Mouse (Mus musculus) urinary bladder, postnatal 14 days (tissue): ENCODE data around the gene Srgn.
A peak's percentile ranks its signal among the peaks of the same experiment; 100 is the strongest.

Experiments
- DNase-seq: peaks from one replicate; pipeline ENCODE4 v3.0.0; 2021; ENCODE audit warnings: low spot score

The Srgn gene

DNA sequence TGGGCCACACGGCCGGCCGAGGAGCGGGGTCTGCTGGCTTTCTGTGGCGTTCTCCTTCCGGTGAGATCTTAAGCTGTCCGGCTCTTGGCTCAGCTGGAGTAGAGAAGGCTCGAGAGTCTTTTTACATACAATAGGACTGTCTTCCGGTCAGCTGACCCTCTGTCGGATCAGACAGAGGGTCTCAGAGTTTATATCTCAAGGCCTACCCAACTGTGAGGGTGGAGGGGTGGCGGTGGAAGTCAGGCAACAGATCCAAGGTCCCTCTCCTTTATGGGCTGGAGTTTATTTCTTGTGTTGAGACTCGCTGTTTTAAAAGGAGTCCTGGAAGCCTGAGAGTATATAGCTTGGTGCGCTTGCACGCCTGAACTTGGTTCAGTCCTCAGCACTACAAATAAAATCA, at the start of gene Srgn:
Gene Srgn (minus strand): TSS at position 101 of the 400 bp plus-strand sequence.
- no peak for DNase-seq

DNA sequence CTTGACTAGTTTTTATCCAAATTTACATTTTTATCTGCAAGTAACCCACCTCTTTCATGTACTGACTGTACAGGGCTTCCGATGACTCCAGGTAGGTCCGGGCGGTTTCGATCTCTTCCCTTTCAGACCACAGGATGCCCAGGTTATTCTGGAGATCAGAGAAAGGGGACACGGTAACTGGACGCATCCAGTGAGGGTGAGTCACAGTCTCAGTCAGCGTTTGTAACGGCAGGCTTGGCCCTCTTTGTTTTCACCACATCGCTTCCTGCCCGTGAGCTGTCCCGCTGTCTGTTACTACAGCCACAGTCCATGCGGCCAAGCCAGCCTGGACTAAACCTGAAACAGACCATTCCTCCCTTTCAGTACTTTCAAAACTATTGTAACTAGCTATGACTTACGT, 47.8 kb upstream of the Srgn start:
- DNase-seq, result no peak

DNA sequence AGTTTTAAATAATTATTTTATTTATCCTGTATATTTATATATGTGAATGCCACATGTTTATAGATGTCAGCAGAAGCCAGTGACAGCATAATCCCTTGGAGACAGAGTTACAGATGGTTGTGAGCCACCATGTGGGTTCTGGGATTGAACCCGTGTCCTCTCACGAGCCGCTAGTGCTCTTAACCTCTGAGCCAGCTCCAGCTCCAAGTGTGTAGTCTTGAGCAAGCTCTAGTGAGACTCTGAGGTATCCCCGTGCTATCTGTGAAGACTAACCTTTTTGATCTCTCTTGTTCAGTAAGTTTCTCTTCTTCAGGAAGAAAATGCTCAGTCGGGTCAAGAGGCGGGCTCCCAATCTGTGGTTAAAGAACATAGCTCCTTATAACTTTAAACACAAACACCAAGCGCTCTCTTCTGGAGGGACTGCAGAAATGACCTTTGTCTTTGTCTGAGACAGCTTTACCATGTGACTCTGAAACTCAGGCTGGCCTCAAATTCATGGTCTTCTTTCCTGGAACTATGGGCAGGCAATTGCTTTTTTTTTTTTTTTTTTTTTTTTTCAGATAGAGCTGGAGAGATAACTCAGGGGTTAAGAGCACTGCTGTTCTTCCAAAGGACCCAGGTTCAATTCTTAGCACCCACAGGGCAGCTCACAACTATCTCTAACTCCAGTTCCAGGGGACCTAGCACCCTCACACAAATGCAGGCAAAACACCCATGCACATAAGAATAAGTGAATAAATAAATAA, 43.0 kb upstream of the Srgn start:
- DNase-seq, result no peak

DNA sequence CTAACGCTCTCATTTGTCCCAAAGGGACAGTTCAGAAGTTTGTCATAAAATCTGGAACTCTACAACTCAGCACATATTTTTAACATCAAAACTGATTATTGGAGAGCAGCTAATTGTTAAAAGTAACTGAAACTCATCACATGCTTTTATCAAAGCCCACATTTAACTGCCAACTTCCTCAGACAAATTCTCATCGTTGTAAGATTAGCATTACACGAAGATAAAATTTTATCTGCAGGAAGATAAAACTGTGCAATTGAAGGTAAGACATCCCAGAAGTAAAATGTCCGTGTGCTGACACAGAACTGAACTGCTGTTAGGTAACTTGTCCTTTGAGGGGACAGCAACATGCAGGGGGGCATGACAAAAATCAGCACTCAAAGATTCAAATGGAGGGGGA, 41.6 kb upstream of the Srgn start:
- DNase-seq, result no peak

DNA sequence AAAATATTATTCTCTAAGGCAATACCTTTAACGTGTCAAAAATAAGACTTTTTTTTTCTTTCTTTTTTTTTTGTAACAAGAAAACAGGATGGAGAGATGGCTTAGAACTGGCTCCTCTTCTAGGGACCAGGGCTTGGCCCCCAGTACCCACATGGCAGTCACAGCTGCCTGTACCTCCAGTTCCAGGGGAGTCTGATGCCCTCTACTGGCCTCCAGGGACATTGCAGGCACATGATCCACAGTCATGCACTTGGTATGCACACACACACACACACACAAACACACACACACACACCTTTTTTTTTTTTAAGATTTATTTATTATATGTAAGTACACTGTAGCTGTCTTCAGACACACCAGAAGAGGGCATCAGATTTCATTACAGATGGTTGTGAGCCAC, 30.5 kb upstream of the Srgn start:
- DNase-seq, result no peak

DNA sequence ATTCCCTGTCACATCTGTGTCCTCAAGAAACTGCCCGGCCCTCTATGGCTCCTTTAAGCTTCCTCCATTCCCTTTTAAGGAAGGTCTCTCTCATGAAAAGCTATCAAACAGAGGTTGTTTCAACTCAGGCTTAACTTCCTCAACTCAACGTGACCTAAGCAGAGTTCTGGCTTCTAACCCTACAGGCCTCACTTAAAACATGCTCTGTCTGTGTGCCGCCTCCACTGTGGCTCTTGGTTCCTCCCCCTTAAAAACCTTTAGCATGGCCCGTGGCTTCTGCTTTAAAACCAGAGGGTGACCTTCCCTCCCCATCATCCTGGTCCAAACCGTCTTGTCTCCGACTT, 29.3 kb upstream of the Srgn start:
- no peak for DNase-seq

DNA sequence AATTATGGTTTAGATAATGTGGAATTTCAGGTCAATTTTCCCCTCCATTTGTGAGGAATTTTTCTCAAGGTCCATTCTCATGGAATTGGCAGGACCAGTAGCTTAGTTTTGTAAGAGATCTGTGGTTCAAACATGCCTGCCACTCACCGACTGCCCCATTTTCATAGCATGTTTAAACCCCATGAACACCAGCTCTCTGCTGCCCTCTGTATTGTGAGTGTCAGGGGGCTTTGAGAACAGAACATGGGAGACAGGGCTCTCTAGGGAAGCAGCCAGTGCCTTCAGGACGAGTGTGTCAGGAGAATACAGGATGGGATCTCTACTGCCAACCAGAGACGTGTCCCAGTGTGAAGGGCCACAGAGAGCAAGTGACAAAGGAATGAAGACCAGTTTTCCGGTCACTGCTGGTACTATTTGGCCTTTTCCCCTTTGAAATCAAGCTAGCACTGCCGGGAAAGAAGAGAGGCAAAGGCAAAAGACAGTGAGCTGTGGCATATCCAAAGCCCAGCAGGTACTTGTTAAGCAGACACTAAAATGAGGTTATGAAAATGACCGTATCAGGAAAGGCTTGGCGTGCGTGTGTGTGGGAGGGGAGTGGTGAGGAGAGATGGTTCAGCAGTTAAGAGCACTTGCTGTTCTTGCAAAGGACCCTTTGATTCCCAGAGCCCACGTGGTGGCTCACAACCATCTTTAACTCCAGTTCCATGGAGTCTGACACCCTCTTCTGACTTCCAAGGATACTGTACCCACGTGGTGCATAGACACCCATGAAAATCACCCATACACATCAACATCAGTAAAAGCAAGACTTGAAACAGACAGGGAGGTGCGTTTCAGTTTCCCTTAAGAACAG, 28.7 kb upstream of the Srgn start:
- DNase-seq, result no peak

DNA sequence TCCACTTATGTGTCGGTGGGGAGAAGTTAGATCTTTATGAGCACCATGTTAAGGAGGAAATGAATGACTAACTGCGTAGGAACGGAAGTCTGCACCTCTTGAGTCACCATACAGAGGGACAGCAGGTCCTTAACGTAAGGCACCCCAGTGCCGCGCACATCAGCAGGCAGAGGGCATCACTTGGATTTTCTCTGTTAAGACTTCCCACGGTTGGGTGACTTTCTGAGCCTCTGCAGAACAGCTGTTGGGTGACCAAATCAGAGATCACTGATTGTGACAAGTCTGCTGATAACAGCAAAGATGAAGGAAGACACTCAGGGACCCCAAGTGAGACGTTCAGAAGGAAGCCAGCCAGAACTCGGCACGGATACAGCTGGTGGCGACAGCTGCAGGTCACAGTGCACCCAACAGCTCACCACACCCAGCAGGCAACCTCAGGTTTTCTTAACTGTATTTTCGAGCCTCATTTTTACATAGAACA, 26.4 kb upstream of the Srgn start:
- DNase-seq, result no peak

DNA sequence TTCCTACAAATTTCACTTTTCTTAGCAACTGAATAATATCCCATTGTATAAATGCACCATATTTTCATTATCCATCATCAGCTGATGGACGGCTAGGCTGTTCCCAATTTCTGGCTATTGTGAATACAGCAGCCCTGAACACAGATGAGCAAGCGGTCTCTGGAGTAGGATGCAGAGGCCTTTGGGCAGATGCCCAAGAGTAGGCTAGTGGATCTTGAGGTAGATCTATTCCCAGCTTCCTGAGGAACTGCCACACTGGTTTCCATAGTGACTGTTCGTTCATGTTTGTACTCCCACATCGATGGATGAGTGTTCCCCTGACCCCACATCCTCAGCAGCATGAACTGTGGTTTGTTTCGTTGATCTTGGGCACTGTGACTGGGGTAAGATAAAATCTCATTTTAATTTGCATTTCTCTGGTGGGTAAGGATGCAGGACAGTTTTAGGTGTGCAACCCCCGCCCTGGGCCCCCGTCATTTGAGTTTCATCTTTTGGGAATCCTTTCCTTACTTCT, 23.6 kb upstream of the Srgn start:
- no peak for DNase-seq

DNA sequence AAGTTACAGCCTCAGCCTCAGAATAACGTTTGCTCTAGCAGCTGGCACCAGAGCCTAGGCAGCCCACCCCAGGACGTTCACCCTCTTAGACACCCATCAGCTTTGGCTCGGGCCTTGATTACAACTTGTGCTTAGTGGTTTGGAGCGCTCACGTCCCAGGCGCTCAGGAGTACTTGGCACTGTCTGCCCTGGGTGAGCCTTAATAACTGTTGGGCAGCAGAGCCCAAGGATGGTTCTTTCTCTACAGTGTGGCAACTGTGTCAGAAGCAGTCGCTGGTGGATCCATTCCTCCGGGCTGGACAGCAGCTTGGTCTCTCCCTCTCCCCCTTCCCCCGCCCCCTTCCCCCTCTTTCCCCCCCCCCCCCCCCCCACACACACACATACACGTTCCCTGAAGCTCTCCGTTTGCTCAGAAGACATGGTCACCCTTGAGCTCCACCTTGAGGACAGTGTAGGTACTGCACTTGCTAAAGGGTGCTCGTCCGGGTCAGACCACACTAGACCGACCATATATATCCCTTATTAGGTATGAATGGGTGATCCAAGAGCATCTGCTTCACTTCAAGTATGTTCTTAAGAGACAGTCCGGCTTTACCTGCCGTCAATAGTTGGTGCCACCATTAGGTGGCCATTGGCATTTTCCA, 22.4 kb upstream of the Srgn start:
- DNase-seq, result peak; percentile 67

DNA sequence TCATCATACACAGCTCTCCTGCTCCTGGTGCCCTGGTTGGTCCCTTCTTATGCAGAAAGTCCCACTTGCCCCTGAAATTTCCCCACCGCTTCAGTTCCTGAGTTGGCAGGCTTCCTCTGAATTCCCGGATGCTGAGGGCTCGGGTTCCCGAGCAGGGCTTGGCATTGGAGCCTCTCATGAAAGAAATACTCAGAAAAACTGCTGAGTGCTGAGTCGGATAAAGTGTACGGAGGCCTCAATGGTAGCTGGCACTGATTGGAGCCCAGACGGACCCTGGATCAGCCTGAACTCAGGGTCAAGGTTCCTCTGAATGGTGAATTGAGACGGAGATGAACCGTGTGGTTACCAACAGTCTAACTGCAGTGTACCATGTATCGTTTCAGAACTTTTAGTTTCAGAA, 19.2 kb upstream of the Srgn start:
- DNase-seq, result no peak

DNA sequence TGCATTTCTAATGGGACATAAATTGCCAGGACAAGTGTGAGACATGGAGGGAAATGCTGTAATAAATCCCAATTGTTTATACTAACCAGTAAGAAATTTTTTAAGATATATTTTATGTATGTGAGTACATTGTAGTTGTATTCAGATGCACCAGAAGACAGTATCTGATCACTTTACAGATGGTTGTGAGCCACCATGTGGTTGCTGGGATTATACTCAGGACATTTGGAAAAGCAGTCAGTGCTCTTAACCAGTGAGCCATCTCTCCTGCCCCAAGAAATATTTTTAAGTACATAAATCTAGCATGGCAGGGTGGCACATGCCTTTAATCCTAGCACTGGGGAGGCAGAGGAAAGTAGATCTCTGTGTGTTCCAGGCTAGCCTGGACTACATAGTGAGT, 18.5 kb upstream of the Srgn start:
- no peak for DNase-seq

DNA sequence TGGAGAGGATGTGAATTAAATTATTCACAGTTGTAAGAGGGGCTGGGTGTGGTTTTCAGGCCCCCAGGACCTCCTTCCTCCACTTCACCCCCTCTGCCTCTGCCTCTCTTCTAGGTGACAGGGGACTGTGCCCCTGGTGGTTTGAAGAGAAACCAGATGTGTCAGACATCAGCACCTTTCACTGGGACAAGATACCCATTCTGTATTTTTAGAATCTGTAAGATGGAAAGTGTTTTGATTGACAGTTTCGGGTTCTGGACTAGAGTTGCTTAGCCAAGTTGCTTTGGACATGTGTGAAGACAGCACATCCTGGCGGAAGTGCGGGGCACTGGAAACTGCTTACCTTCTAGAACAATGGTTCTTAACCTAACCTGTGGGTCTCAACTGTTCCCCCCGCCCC, 17.1 kb upstream of the Srgn start:
- no peak for DNase-seq

DNA sequence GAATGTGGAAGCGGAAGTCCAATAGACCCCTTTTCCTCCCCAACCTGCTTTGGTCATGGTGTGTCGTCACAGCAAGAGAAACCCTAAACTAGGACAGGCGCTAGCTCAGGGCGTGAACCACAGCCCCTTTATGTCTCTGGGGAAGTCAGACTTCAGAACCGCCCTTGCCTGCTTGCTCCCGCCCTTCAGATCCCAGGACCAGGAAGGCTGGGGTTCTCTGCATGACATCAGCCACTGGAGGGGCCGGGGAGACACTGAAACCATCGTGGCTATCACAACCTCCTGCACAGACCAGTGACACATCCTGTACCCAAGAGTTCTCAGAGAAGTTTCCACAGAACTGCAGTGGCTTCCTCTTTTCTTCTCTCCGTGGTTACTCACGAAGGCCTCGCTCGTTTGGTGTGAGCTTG, 16.2 kb upstream of the Srgn start:
- DNase-seq, result no peak

DNA sequence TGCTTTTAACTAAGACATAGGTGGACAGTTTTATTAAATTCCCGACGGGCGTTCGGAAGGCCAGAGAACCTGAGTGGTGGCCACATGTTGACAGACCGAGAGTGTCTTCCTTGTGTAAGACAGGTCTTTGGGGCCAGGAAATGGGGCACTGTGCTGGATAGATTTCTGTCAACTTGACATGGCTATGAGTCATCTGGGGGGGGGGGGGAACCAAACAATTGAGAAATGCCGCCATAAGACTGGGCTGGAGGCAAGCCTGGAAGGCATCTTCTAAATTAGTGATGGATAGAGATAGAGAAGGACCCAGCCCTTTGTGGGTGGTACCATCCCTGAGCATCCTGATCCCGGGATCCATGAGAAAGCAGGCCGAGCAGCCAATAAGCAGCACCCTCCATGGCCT, 15.7 kb upstream of the Srgn start:
- DNase-seq, result no peak

DNA sequence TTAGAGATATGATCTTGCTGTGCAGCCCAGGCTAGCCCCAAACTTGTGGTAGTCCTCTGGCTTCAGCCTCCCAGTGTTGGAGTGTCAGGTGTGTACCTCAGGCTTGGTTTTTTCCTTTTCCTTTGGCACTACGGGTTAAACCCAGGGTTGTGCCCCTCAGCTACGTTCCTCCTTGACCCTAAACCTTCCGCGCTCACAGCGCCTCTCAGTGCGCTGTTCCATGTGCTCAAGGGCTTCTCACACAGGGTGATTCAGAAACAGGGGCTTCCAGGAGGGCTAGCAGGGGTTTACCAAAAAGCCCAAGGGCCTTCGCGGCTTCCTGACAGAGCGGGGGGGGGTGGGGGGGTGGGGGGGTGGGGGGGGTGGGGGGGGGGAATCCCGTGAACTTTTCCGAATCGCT, 15.3 kb upstream of the Srgn start:
- no peak for DNase-seq

DNA sequence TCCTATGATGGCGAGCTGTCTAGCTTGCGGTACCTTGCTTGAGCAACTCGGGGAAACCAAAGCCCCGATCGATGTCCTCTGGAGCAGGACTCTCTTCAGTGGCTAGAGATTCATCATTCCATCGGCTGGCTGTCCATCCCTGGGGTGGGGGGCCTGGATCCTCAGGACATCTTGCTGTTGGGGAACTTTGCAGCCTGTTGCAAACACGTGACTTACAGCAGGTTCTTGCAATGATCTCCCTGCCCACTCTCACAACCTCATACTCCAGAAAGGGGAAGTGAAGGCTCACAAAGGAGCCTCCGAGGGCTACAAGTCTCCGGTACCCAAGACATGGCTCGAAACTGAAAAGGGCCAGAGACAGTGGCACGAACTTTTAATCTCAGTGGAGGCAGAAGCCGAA, 14.2 kb upstream of the Srgn start:
- DNase-seq, result no peak

DNA sequence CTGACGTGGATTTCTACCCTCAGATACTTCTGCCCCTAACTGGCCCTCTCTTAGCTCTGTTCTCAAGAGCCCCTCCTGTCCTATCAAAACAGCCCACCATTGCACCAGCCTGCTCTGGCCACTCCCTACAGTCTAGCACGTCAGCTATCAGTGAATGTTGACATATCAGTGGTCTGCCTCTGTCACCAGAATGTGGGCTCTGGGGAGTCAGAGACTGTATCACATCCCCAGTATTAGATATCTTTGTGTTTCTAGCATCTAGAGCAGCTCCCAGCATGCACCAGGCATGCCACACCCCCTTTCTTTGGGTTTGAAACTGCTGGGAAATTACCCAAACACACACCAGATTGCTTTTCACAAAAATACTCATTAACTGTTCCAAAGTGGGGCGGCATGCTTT, 13.5 kb upstream of the Srgn start:
- DNase-seq, result no peak

DNA sequence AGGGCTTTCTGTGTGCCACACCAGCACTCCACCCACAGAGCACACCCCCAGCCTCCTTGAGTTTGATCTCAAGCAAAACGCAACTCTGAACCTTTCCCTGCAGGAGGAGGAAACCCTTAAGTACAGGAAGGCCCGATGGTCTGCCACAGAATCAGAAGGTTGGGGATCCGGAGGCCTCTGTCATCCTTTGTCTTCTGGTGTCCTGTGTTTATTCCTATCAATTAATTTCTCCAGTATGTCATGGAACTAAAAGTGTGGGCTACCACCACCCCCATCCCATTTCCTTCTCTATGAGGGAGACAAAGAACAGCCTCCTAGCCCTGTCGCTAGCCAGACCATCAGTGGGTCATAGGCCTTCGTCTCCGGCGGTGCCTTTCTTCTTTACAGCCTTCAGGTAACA, 7.3 kb upstream of the Srgn start:
- DNase-seq, result no peak

DNA sequence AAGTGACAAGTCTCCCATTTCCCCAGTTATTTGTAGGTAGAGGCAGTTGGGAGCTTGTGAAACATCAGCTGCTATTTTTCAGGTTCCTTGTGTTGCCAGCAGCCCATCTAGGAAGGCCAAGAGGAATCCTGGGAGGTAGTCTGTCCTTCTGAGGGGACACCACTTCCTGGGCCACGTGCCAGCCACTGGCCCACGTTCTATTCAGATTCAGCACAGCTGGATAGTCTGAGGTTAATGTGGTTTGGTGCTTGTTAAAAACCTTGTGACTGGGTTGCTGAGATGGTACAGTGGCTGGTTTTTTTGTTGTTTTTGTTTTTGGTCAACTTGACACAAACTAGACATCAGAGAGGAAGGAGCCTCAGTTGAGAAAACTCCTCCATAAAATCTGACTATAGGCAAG, 5.6 kb upstream of the Srgn start:
- no peak for DNase-seq

DNA sequence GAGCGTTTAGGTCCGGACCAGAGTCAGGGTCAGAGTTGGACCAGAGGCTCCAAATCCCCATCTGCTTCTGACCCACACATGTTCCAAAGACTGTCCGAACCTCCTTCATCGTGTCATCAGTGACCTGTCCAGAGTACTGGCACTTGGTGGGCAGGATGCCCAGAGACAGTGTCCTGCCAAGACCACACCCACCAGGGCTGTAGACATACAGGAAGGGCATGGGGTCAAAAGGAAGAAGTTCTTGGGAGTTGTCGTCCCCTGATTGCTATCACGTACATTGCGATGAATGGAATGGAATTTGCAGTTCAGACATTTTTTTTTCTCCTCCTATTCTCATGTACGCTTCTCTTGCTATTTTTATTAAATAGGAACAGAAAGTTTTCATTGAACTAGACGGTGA, 2.9 kb upstream of the Srgn start:
- DNase-seq, result peak; percentile 21

DNA sequence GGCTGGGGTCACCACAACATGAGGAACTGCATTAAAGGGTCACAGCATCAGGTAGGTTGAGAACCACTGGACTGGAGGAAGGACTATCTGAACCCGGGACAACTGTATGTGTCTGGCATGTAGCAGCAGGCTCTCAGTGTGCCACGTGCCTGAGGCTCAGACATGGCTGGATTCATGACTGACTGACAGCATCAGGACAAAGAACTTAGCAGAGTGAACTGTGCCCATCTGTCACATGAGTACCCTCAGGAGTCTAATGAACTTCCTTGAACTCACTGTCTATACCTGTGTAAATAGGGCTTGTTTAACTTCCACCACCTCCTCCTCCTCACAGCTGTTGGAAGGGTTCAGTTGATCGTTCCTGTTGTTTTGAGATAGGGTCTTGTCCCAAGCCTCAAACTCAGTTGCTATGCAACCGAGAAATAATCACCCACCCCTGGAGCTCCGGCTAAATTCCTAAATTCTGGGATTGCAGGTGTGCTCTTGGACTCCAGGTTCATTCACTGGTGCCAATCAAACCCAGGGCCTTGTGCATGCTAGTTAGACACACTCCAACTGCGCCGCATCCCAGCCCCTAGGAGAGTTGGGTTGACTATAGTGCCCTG, 4.8 kb downstream of the Srgn start:
- DNase-seq, result no peak

DNA sequence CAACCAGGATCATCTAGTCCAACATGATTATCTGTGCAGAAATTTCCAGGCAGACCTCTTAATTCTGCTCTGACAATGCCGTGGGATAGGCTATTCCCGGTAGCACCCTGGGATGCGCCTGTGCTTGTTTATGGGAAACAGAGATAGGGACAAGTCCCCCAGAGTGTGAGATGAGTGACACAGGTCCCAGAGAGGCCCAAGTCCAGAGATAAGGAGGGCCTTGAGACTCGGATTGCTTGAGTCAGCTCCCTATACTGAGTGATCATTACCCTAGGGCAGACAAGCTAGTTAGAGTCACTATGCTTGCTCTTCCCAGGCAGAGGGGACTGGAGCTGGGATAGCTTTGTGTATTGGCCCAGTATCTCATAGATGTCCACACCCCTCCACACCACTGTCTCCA, 5.5 kb downstream of the Srgn start:
- DNase-seq, result no peak
